In genomic region chr14:41160743-41161142, GRCm38 (mm10) we compare ENCODE assay signal across 18 mouse cellular contexts. TPM values are rescaled to one million over a fixed set of nuclear protein-coding genes. Genes with fewer than 3 reads are reported as not detected.
DNase-seq lines count a peak whose midpoint lies in the region; ATAC-seq lines count a peak whose summit lies in the region.
"Had no signal": no experiment of that assay in that cellular context is flagged by ENCODE, and none has a peak within 500 bp of the region (broad histone marks: within the 10 kb centered on the region; RNA-seq: fewer than 3 reads in every experiment).

No protein-coding gene starts in this region.

- H3K4me2 ChIP-seq in embryonic facial prominence, embryonic 11.5 days (ENCODE audit: low read depth, low read length): no peak overlapping the region
- H3K4me2 ChIP-seq in liver, embryonic 16.5 days (ENCODE audit: low read depth, low read length): no peak overlapping the region
- H3K4me2 ChIP-seq: neural tube, embryonic 13.5 days had no signal

- H3K27ac ChIP-seq in embryonic facial prominence, embryonic 11.5 days (replicated peaks; ENCODE audit: low read depth, low read length): no peak overlapping the region
- peak overlapping the region; percentile 65 for H3K27ac ChIP-seq in liver, embryonic 16.5 days (ENCODE audit: low read length)
- H3K27ac ChIP-seq: kidney, postnatal 0 days; left cerebral cortex, adult 2 months; neural tube, embryonic 13.5 days had no signal

- ATAC-seq in embryonic facial prominence, embryonic 11.5 days (replicated peaks; ENCODE audit: insufficient number of reproducible peaks, low FRiP score, low TSS enrichment, low read depth): no peak
- peak; percentile 94 for ATAC-seq in liver, embryonic 16.5 days (ENCODE audit: low read depth)
- no peak for ATAC-seq in megakaryocyte-erythroid progenitor cell, adult 5-6 weeks (replicated peaks; ENCODE audit: low FRiP score, low TSS enrichment, poor library complexity, severe bottlenecking)

- H3K27me3 ChIP-seq in embryonic facial prominence, embryonic 11.5 days (ENCODE audit: control insufficient read depth, insufficient read depth, low read length): no peaks in the 10 kb centered on the region
- H3K27me3 ChIP-seq in liver, embryonic 16.5 days (ENCODE audit: control insufficient read depth, insufficient read depth, low read depth, low read length): no peaks in the 10 kb centered on the region
- H3K27me3 ChIP-seq: CH12.LX; neural tube, embryonic 13.5 days had no signal

- no peak overlapping the region for H3K4me3 ChIP-seq in embryonic facial prominence, embryonic 11.5 days (ENCODE audit: low read depth, low read length)
- no peak overlapping the region for H3K4me3 ChIP-seq in liver, embryonic 16.5 days (ENCODE audit: low read depth, low read length)
- H3K4me3 ChIP-seq: left cerebral cortex, adult 2 months; neural tube, embryonic 13.5 days had no signal

- DNase-seq in kidney, adult 8-10 months: peak; percentile 77 to 83
- no peak for DNase-seq in kidney, postnatal 10 days
- DNase-seq in adrenal gland, postnatal 14 days: peak; percentile 8
- DNase-seq in embryonic facial prominence, embryonic 11.5 days (ENCODE audit: low spot score): peak; percentile 3
- no peak for DNase-seq in cerebellum, adult 18-20 months
- DNase-seq: cerebellum, adult 9-10 months; heart, postnatal 14 days; midbrain, embryonic 14.5 days; right cerebral cortex, adult 18-20 months; thymus, postnatal 36 days had no signal

- H3K4me1 ChIP-seq in embryonic facial prominence, embryonic 11.5 days (ENCODE audit: control insufficient read depth, insufficient read depth, low read length): no peaks in the 10 kb centered on the region
- H3K4me1 ChIP-seq in liver, embryonic 16.5 days (ENCODE audit: control insufficient read depth, low read depth, low read length): no peaks in the 10 kb centered on the region
- H3K4me1 ChIP-seq: neural tube, embryonic 13.5 days had no signal

- no peaks in the 10 kb centered on the region for H3K36me3 ChIP-seq in embryonic facial prominence, embryonic 11.5 days (replicated peaks; ENCODE audit: control insufficient read depth, insufficient read depth, low read depth, low read length)
- no peaks in the 10 kb centered on the region for H3K36me3 ChIP-seq in liver, embryonic 16.5 days (ENCODE audit: control insufficient read depth, insufficient read depth)
- H3K36me3 ChIP-seq: neural tube, embryonic 13.5 days had no signal

- no peak overlapping the region for H3K9ac ChIP-seq in embryonic facial prominence, embryonic 11.5 days (replicated peaks; ENCODE audit: low read length)
- no peak overlapping the region for H3K9ac ChIP-seq in liver, embryonic 16.5 days (ENCODE audit: low read depth, low read length)
- H3K9ac ChIP-seq: neural tube, embryonic 13.5 days had no signal

- 6% methylated on average over 1 of the region's 1 CpGs for WGBS in embryonic facial prominence, embryonic 11.5 days
- WGBS in liver, embryonic 16.5 days (ENCODE audit: insufficient replicate concordance): 19% methylated on average over 1 of the region's 1 CpGs

- H3K9me3 ChIP-seq in embryonic facial prominence, embryonic 11.5 days (replicated peaks; ENCODE audit: control insufficient read depth, low read length): no peaks in the 10 kb centered on the region
- no peaks in the 10 kb centered on the region for H3K9me3 ChIP-seq in liver, embryonic 16.5 days (replicated peaks; ENCODE audit: control insufficient read depth, low read length)
- H3K9me3 ChIP-seq: neural tube, embryonic 13.5 days had no signal

RNA-seq across cellular contexts. Expression of gene Mbl1, which starts 9.5 kb away (rescaled TPM):
- total RNA-seq in adrenal gland, postnatal 14 days (2021): 0.64 and 24.3 TPM in 2 replicates
- polyA plus RNA-seq in embryonic facial prominence, embryonic 11.5 days (2014; fragmentation: Nextera tagmentation; extraction: Ambion mirVana): not detected in 2 replicates
- polyA plus RNA-seq in liver, embryonic 16.5 days (2015; fragmentation: Nextera tagmentation; extraction: Ambion mirVana): 34.3 and 36.5 TPM in 2 replicates
- total RNA-seq in megakaryocyte-erythroid progenitor cell, adult 5-6 weeks (2014; fragmentation: Nextera tagmentation): not detected in 2 replicates
- total RNA-seq in megakaryocyte-erythroid progenitor cell, adult 5-6 weeks (2017): not detected in 2 replicates
- total RNA-seq: CH12.LX; heart, postnatal 14 days; left cerebral cortex, adult 2 months had no signal
- polyA plus RNA-seq: gonadal fat pad, adult 2 months; kidney, postnatal 0 days; limb, embryonic 14.5 days; midbrain, embryonic 14.5 days; neural tube, embryonic 13.5 days had no signal

RNA-seq across cellular contexts. Expression of gene Sftpd, which starts 24.2 kb away (rescaled TPM):
- total RNA-seq in adrenal gland, postnatal 14 days (2021): not detected in 2 replicates
- polyA plus RNA-seq in embryonic facial prominence, embryonic 11.5 days (2014; fragmentation: Nextera tagmentation; extraction: Ambion mirVana): not detected in 2 replicates
- polyA plus RNA-seq in liver, embryonic 16.5 days (2015; fragmentation: Nextera tagmentation; extraction: Ambion mirVana): 0.17 and 0.28 TPM in 2 replicates
- not detected in 2 replicates for total RNA-seq in megakaryocyte-erythroid progenitor cell, adult 5-6 weeks (2014; fragmentation: Nextera tagmentation)
- not detected in 2 replicates for total RNA-seq in megakaryocyte-erythroid progenitor cell, adult 5-6 weeks (2017)
- total RNA-seq: CH12.LX; left cerebral cortex, adult 2 months had no signal
- polyA plus RNA-seq: limb, embryonic 14.5 days; midbrain, embryonic 14.5 days; neural tube, embryonic 13.5 days had no signal

RNA-seq across cellular contexts. Expression of gene Sftpa1, which starts 29.2 kb away (rescaled TPM):
- total RNA-seq in adrenal gland, postnatal 14 days (2021): 0.11 and 1.8 TPM in 2 replicates
- not detected in 2 replicates for polyA plus RNA-seq in embryonic facial prominence, embryonic 11.5 days (2014; fragmentation: Nextera tagmentation; extraction: Ambion mirVana)
- polyA plus RNA-seq in liver, embryonic 16.5 days (2015; fragmentation: Nextera tagmentation; extraction: Ambion mirVana): 0.11 and 0.21 TPM in 2 replicates
- not detected in 2 replicates for total RNA-seq in megakaryocyte-erythroid progenitor cell, adult 5-6 weeks (2014; fragmentation: Nextera tagmentation)
- not detected in 2 replicates for total RNA-seq in megakaryocyte-erythroid progenitor cell, adult 5-6 weeks (2017)
- total RNA-seq: CH12.LX; left cerebral cortex, adult 2 months had no signal
- polyA plus RNA-seq: gonadal fat pad, adult 2 months; limb, embryonic 14.5 days; midbrain, embryonic 14.5 days had no signal

RNA-seq across cellular contexts. Expression of gene Mat1a, which starts 55.9 kb away (rescaled TPM):
- total RNA-seq in adrenal gland, postnatal 14 days (2021): 21.7 and 341 TPM in 2 replicates
- not detected in 2 replicates for polyA plus RNA-seq in embryonic facial prominence, embryonic 11.5 days (2014; fragmentation: Nextera tagmentation; extraction: Ambion mirVana)
- 111 and 144 TPM in 2 replicates for polyA plus RNA-seq in liver, embryonic 16.5 days (2015; fragmentation: Nextera tagmentation; extraction: Ambion mirVana)
- not detected in 2 replicates for total RNA-seq in megakaryocyte-erythroid progenitor cell, adult 5-6 weeks (2014; fragmentation: Nextera tagmentation)
- not detected in 2 replicates for total RNA-seq in megakaryocyte-erythroid progenitor cell, adult 5-6 weeks (2017)
- total RNA-seq: CH12.LX; left cerebral cortex, adult 2 months had no signal
- polyA plus RNA-seq: limb, embryonic 14.5 days; midbrain, embryonic 14.5 days; neural tube, embryonic 13.5 days had no signal

Comparison
In these comparisons a context has a peak if more than half of its experiments do, and no peak if none do; other contexts are left out.
1. DNase-seq: peak in kidney, adult 8-10 months (2 of 2), adrenal gland, postnatal 14 days (single experiment) and embryonic facial prominence, embryonic 11.5 days (single experiment); none in kidney, postnatal 10 days (single experiment) and cerebellum, adult 18-20 months (0 of 2).